Mouse (Mus musculus) cerebellum, adult 11-12 months (tissue): ENCODE measurements around the gene Mpzl1.

Source experiments
- DNase-seq: peaks from one replicate; pipeline ENCODE4 v3.0.0; 2022

Mpzl1 gene

GRCm38 (mm10) chr1:165655022-165655421 lies 20.7 kb upstream of the Mpzl1 start:
- DNase-seq, result no peak

GRCm38 (mm10) chr1:165653126-165653885 lies 19.0 kb upstream of the Mpzl1 start:
- no peak for DNase-seq

- no peak for DNase-seq
Observed at GRCm38 (mm10) chr1:165652507-165652906, 18.2 kb upstream of the Mpzl1 start.

GRCm38 (mm10) chr1:165651158-165651557 lies 16.8 kb upstream of the Mpzl1 start:
- no peak for DNase-seq

GRCm38 (mm10) chr1:165645102-165645501 lies 10.8 kb upstream of the Mpzl1 start:
- no peak for DNase-seq

- DNase-seq, result no peak
Observed at GRCm38 (mm10) chr1:165643735-165644134, 9.4 kb upstream of the Mpzl1 start.

GRCm38 (mm10) chr1:165642780-165643311 lies 8.5 kb upstream of the Mpzl1 start:
- peak; percentile 72 for DNase-seq

GRCm38 (mm10) chr1:165641786-165642771 lies 7.7 kb upstream of the Mpzl1 start:
- DNase-seq, result peak; percentile 89

- peak; percentile 68 for DNase-seq
Observed at GRCm38 (mm10) chr1:165641271-165641771, 7.0 kb upstream of the Mpzl1 start.

GRCm38 (mm10) chr1:165636289-165636688 lies 2.0 kb upstream of the Mpzl1 start:
- DNase-seq, result no peak

- DNase-seq, result no peak
Observed at GRCm38 (mm10) chr1:165635055-165635897, 938 bp upstream of the Mpzl1 start.

- no peak for DNase-seq
Observed at GRCm38 (mm10) chr1:165633345-165633744, 993 bp downstream of the Mpzl1 start.

GRCm38 (mm10) chr1:165631136-165631535 lies 3.2 kb downstream of the Mpzl1 start:
- DNase-seq, result peak; percentile 91

- peak; percentile 76 for DNase-seq
Observed at GRCm38 (mm10) chr1:165629975-165630374, 4.4 kb downstream of the Mpzl1 start.

- DNase-seq, result no peak
Observed at GRCm38 (mm10) chr1:165628603-165629002, 5.7 kb downstream of the Mpzl1 start.

GRCm38 (mm10) chr1:165625896-165626295 lies 8.4 kb downstream of the Mpzl1 start:
- DNase-seq, result no peak

GRCm38 (mm10) chr1:165625058-165625457 lies 9.3 kb downstream of the Mpzl1 start:
- no peak for DNase-seq

- DNase-seq, result peak; percentile 50
Observed at GRCm38 (mm10) chr1:165618201-165618624, 16.1 kb downstream of the Mpzl1 start.

- DNase-seq, result no peak
Observed at GRCm38 (mm10) chr1:165617166-165617891, 17.0 kb downstream of the Mpzl1 start.

GRCm38 (mm10) chr1:165616652-165617051 lies 17.7 kb downstream of the Mpzl1 start:
- DNase-seq, result no peak

GRCm38 (mm10) chr1:165614793-165615192 lies 19.5 kb downstream of the Mpzl1 start:
- no peak for DNase-seq
